Mouse (Mus musculus) midbrain, embryonic 15.5 days (tissue): Measurements from ENCODE around the gene Upb1. TPM values are rescaled to one million over a fixed set of nuclear protein-coding genes. Genes with fewer than 3 reads are reported as not detected.
A peak's percentile ranks its signal among the peaks of the same experiment; 100 is the strongest.
"Not testable (repeated sequence)": the region's sequence is repeated elsewhere in the genome, so short reads cannot be mapped to it uniquely, and the experiment has no call there.

ENCODE experiments used
- ATAC-seq: fragments of 200-750 bp; cut with Nextera tagmentation; replicated peaks from 2 replicates; pipeline ENCODE4 v1.8.0; 2017; ENCODE audit warnings: moderate TSS enrichment
- H3K27ac ChIP-seq: fragments of 300-500 bp; sonication (generic); 2 replicates; pipeline ENCODE4 v1.5.1; 2015; ENCODE audit warnings: mild to moderate bottlenecking, inconsistent platforms
- H3K27me3 ChIP-seq: fragments of 300-500 bp; sonication (generic); replicated peaks from 2 replicates; pipeline ENCODE4 v1.6.1; 2015; ENCODE audit warnings: inconsistent platforms
- H3K36me3 ChIP-seq: fragments of 300-500 bp; sonication (generic); replicated peaks from 2 replicates; pipeline ENCODE4 v1.6.1; 2015; ENCODE audit warnings: inconsistent platforms
- H3K4me1 ChIP-seq: fragments of 300-500 bp; sonication (generic); 2 replicates; pipeline ENCODE4 v1.6.1; 2015; ENCODE audit warnings: inconsistent platforms
- H3K4me2 ChIP-seq: fragments of 300-500 bp; sonication (generic); 2 replicates; pipeline ENCODE4 v1.6.1; 2015; ENCODE audit warnings: inconsistent platforms, mild to moderate bottlenecking, moderate library complexity
- H3K4me3 ChIP-seq: fragments of 300-500 bp; sonication (generic); 2 replicates; pipeline ENCODE4 v1.5.1; 2015; ENCODE audit warnings: mild to moderate bottlenecking, inconsistent platforms
- H3K9ac ChIP-seq: fragments of 300-500 bp; sonication (generic); 2 replicates; pipeline ENCODE4 v1.6.1; 2015; ENCODE audit warnings: mild to moderate bottlenecking, inconsistent platforms
- H3K9me3 ChIP-seq: fragments of 300-500 bp; sonication (generic); 2 replicates; pipeline ENCODE4 v1.6.1; 2016; ENCODE audit warnings: inconsistent platforms
- WGBS: fragments of 180-500 bp; shearing (Covaris S2); methylation state at CpG from one replicate; pipeline ENCODE4 v1.1.7; 2015; ENCODE audit warnings: mixed read lengths; 5-methylcytosine and 5-hydroxymethylcytosine counted together
- polyA plus RNA-seq: library from polyadenylated mRNA; unstranded; fragments of >200 nt; fragmentation: Nextera tagmentation; extraction: Ambion mirVana; gene quantifications from 2 replicates; pipeline ENCODE4 v1.2.1, GENCODE M21; 2015

The Upb1 gene
- polyA plus RNA-seq, 1 experiment from 2014 or later = 0.28 TPM

GRCm38 (mm10) chr10:75474571-75474970 is 73.7 kb downstream of the Upb1 start:
- H3K9me3 ChIP-seq = no peaks in the 10 kb centered on the region
- no peaks in the 10 kb centered on the region for H3K36me3 ChIP-seq
- H3K4me1 ChIP-seq = 0 out of 2 replicates have a peak, but pooled peaks cover 4% of the 10 kb centered on the region
- WGBS = 38% methylated on average over 5 of the region's 5 CpGs
- H3K27ac ChIP-seq = no peak overlapping the region
- no peak overlapping the region for H3K9ac ChIP-seq
- no peak overlapping the region for H3K4me3 ChIP-seq
- no peak for ATAC-seq
- no peak overlapping the region for H3K4me2 ChIP-seq
- H3K27me3 ChIP-seq = no peaks in the 10 kb centered on the region

- H3K27me3 ChIP-seq, H3K27ac ChIP-seq, ATAC-seq, H3K4me3 ChIP-seq, H3K36me3 ChIP-seq, H3K4me1 ChIP-seq, H3K9me3 ChIP-seq, H3K9ac ChIP-seq, H3K4me2 ChIP-seq: not testable (repeated sequence)
- 24% methylated on average over 5 of the region's 6 CpGs for WGBS
Measured at GRCm38 (mm10) chr10:75475139-75475850, 74.4 kb downstream of the Upb1 start.

GRCm38 (mm10) chr10:75477034-75477433 is 76.1 kb downstream of the Upb1 start:
- H3K4me3 ChIP-seq = no peak overlapping the region
- H3K4me2 ChIP-seq = no peak overlapping the region
- no peaks in the 10 kb centered on the region for H3K36me3 ChIP-seq
- H3K9me3 ChIP-seq = no peaks in the 10 kb centered on the region
- no peak overlapping the region for H3K27ac ChIP-seq
- no peak overlapping the region for H3K9ac ChIP-seq
- ATAC-seq = no peak
- no peaks in the 10 kb centered on the region for H3K27me3 ChIP-seq
- H3K4me1 ChIP-seq = 0 out of 2 replicates have a peak, but pooled peaks cover 4% of the 10 kb centered on the region
- WGBS = 85% methylated on average over 9 of the region's 9 CpGs

- Histone ChIP-seq H3K9me3 (no peaks in the 10 kb centered on the region), H3K27me3 (no peaks in the 10 kb centered on the region), H3K27ac (no peak overlapping the region), H3K4me2 (no peak overlapping the region), H3K4me3 (no peak overlapping the region), H3K36me3 (no peaks in the 10 kb centered on the region), H3K9ac (no peak overlapping the region), H3K4me1 (0 out of 2 replicates have a peak, but pooled peaks cover 1% of the 10 kb centered on the region)
- ATAC-seq = no peak
- 92% methylated on average over 2 of the region's 2 CpGs for WGBS
Measured at GRCm38 (mm10) chr10:75479955-75480354, 79.0 kb downstream of the Upb1 start.

- Histone ChIP-seq H3K9ac (no peak overlapping the region), H3K27ac (no peak overlapping the region), H3K9me3 (no peaks in the 10 kb centered on the region), H3K27me3 (no peaks in the 10 kb centered on the region), H3K4me1 (no peaks in the 10 kb centered on the region), H3K4me3 (no peak overlapping the region), H3K4me2 (no peak overlapping the region), H3K36me3 (no peaks in the 10 kb centered on the region)
- ATAC-seq = no peak
- 85% methylated on average over 4 of the region's 4 CpGs for WGBS
Measured at GRCm38 (mm10) chr10:75481703-75482102, 80.8 kb downstream of the Upb1 start.

GRCm38 (mm10) chr10:75482271-75482670 is 81.4 kb downstream of the Upb1 start:
- no peak overlapping the region for H3K9ac ChIP-seq
- no peaks in the 10 kb centered on the region for H3K36me3 ChIP-seq
- ATAC-seq = no peak
- H3K9me3 ChIP-seq = no peaks in the 10 kb centered on the region
- H3K27me3 ChIP-seq = no peaks in the 10 kb centered on the region
- WGBS = 92% methylated on average over 5 of the region's 5 CpGs
- H3K4me3 ChIP-seq = no peak overlapping the region
- no peaks in the 10 kb centered on the region for H3K4me1 ChIP-seq
- H3K4me2 ChIP-seq = no peak overlapping the region
- no peak overlapping the region for H3K27ac ChIP-seq

- H3K27me3 ChIP-seq = no peaks in the 10 kb centered on the region
- H3K4me3 ChIP-seq = no peak overlapping the region
- H3K4me2 ChIP-seq = no peak overlapping the region
- no peaks in the 10 kb centered on the region for H3K36me3 ChIP-seq
- H3K4me1 ChIP-seq = no peaks in the 10 kb centered on the region
- WGBS = 81% methylated on average over 11 of the region's 11 CpGs
- no peak overlapping the region for H3K9ac ChIP-seq
- ATAC-seq = no peak
- H3K27ac ChIP-seq = no peak overlapping the region
- H3K9me3 ChIP-seq = no peaks in the 10 kb centered on the region
Measured at GRCm38 (mm10) chr10:75482919-75483483, 82.1 kb downstream of the Upb1 start.

GRCm38 (mm10) chr10:75484066-75484465 is 83.2 kb downstream of the Upb1 start:
- H3K4me3 ChIP-seq = no peak overlapping the region
- no peaks in the 10 kb centered on the region for H3K36me3 ChIP-seq
- H3K27ac ChIP-seq = no peak overlapping the region
- 92% methylated on average over 6 of the region's 6 CpGs for WGBS
- no peak for ATAC-seq
- no peaks in the 10 kb centered on the region for H3K27me3 ChIP-seq
- no peak overlapping the region for H3K9ac ChIP-seq
- no peak overlapping the region for H3K4me2 ChIP-seq
- no peaks in the 10 kb centered on the region for H3K9me3 ChIP-seq
- no peaks in the 10 kb centered on the region for H3K4me1 ChIP-seq

- no peaks in the 10 kb centered on the region for H3K9me3 ChIP-seq
- 85% methylated on average over 6 of the region's 6 CpGs for WGBS
Measured at GRCm38 (mm10) chr10:75484767-75485166, 83.9 kb downstream of the Upb1 start.

GRCm38 (mm10) chr10:75486086-75486979 is 85.4 kb downstream of the Upb1 start:
- ATAC-seq = peak; percentile 63; the same call in 1 of the 2 replicates
- H3K4me2 ChIP-seq = no peak overlapping the region
- H3K27ac ChIP-seq = no peak overlapping the region
- H3K9me3 ChIP-seq = no peaks in the 10 kb centered on the region
- no peak overlapping the region for H3K4me3 ChIP-seq
- no peaks in the 10 kb centered on the region for H3K27me3 ChIP-seq
- H3K9ac ChIP-seq = no peak overlapping the region
- 48% methylated on average over 9 of the region's 9 CpGs for WGBS
- H3K4me1 ChIP-seq = no peaks in the 10 kb centered on the region
- no peaks in the 10 kb centered on the region for H3K36me3 ChIP-seq

More at GRCm38 (mm10) chr10:75484767-75485166, 83.9 kb downstream of the Upb1 start:
- no peak overlapping the region for H3K4me3 ChIP-seq
- H3K36me3 ChIP-seq = no peaks in the 10 kb centered on the region
- H3K9ac ChIP-seq = no peak overlapping the region
- no peak overlapping the region for H3K4me2 ChIP-seq
- no peaks in the 10 kb centered on the region for H3K27me3 ChIP-seq
- H3K4me1 ChIP-seq = no peaks in the 10 kb centered on the region
- no peak overlapping the region for H3K27ac ChIP-seq
- no peak for ATAC-seq

GRCm38 (mm10) chr10:75487131-75487530 is 86.2 kb downstream of the Upb1 start:
- H3K4me3 ChIP-seq = no peak overlapping the region
- no peaks in the 10 kb centered on the region for H3K9me3 ChIP-seq
- H3K4me1 ChIP-seq = no peaks in the 10 kb centered on the region
- no peak for ATAC-seq
- H3K27ac ChIP-seq = no peak overlapping the region
- no peaks in the 10 kb centered on the region for H3K27me3 ChIP-seq
- no peak overlapping the region for H3K4me2 ChIP-seq
- H3K36me3 ChIP-seq = no peaks in the 10 kb centered on the region
- WGBS = 68% methylated on average over 3 of the region's 3 CpGs
- H3K9ac ChIP-seq = no peak overlapping the region

- ATAC-seq = no peak
- no peak overlapping the region for H3K9ac ChIP-seq
- no peak overlapping the region for H3K4me2 ChIP-seq
- no peaks in the 10 kb centered on the region for H3K27me3 ChIP-seq
- no peak overlapping the region for H3K4me3 ChIP-seq
- no peak overlapping the region for H3K27ac ChIP-seq
- no peaks in the 10 kb centered on the region for H3K9me3 ChIP-seq
- WGBS = 75% methylated on average over 2 of the region's 2 CpGs
- H3K36me3 ChIP-seq = no peaks in the 10 kb centered on the region
- no peaks in the 10 kb centered on the region for H3K4me1 ChIP-seq
Measured at GRCm38 (mm10) chr10:75489522-75489921, 88.6 kb downstream of the Upb1 start.
